Mouse (Mus musculus): ENCODE measurements around the gene Hoxa13. TPM values are rescaled to one million over a fixed set of nuclear protein-coding genes. Genes with fewer than 3 reads are reported as not detected.

Gene Hoxa13
- 59.0 and 62.5 TPM in 2 replicates for polyA plus RNA-seq (2012; rRNA removed)

GRCm38 (mm10) chr6:52260654-52261575 lies at the start of gene Hoxa13:
Gene Hoxa13, minus strand, starts transcription at chr6:52260880.

GRCm38 (mm10) chr6:52245757-52246142 lies 14.9 kb downstream of the Hoxa13 start, which contains the start of gene Hoxa11:
Gene Hoxa11, minus strand, starts transcription at chr6:52245810.

GRCm38 (mm10) chr6:52240389-52241000 lies 20.2 kb downstream of the Hoxa13 start, which contains the start of gene Hoxa10:
Gene Hoxa10, minus strand, starts transcription at chr6:52240854.

GRCm38 (mm10) chr6:52230516-52231165 lies 30.0 kb downstream of the Hoxa13 start, which contains the start of gene Hoxa9:
Gene Hoxa9, minus strand, starts transcription at chr6:52231089.

GRCm38 (mm10) chr6:52221337-52221992 lies 39.2 kb downstream of the Hoxa13 start, which contains the start of gene Hoxa7:
Gene Hoxa7, minus strand, starts transcription at chr6:52221854.

GRCm38 (mm10) chr6:52213119-52213986 lies 47.3 kb downstream of the Hoxa13 start, which contains the start of the genes Hoxa3 and Gm28308:
Gene Hoxa3, minus strand, starts transcription at chr6:52213336.
Gene Gm28308, minus strand, starts transcription at chr6:52213339.

GRCm38 (mm10) chr6:52208072-52208867 lies 52.4 kb downstream of the Hoxa13 start, which contains the start of gene Hoxa6:
Gene Hoxa6, minus strand, starts transcription at chr6:52208722.

Other genes with a start within 250 kb of the Hoxa13 start
- 5.8 and 7.3 TPM in 2 replicates for gene Skap2, start 248.3 kb downstream of the Hoxa13 start, polyA plus RNA-seq (2012; rRNA removed)
- gene Hoxa1, start 102.6 kb downstream of the Hoxa13 start, polyA plus RNA-seq (2012; rRNA removed): 0.36 and 0.41 TPM in 2 replicates
- 2.5 and 2.6 TPM in 2 replicates for gene Hoxa2, start 96.0 kb downstream of the Hoxa13 start, polyA plus RNA-seq (2012; rRNA removed)
- gene 5730596B20Rik, start 83.4 kb downstream of the Hoxa13 start, polyA plus RNA-seq (2012; rRNA removed): 0.02 TPM in 1 of 2 replicates, not detected in the other
- gene Hoxa4, start 69.1 kb downstream of the Hoxa13 start, polyA plus RNA-seq (2012; rRNA removed): 1.5 TPM in 2 replicates
- 21.4 and 22.4 TPM in 2 replicates for gene Hoxa5, start 56.3 kb downstream of the Hoxa13 start, polyA plus RNA-seq (2012; rRNA removed)
- 9.2 and 10.0 TPM in 2 replicates for gene Hoxa6, start 52.2 kb downstream of the Hoxa13 start, polyA plus RNA-seq (2012; rRNA removed)
- gene Hoxa3, start 47.5 kb downstream of the Hoxa13 start, polyA plus RNA-seq (2012; rRNA removed): 18.3 and 20.8 TPM in 2 replicates
- 7.4 and 8.4 TPM in 2 replicates for gene Gm28308, start 47.5 kb downstream of the Hoxa13 start, polyA plus RNA-seq (2012; rRNA removed)
- gene Hoxa7, start 39.0 kb downstream of the Hoxa13 start, polyA plus RNA-seq (2012; rRNA removed): 67.1 and 81.2 TPM in 2 replicates
- 84.0 and 99.4 TPM in 2 replicates for gene Hoxa9, start 29.8 kb downstream of the Hoxa13 start, polyA plus RNA-seq (2012; rRNA removed)
- gene Hoxa10, start 20.0 kb downstream of the Hoxa13 start, polyA plus RNA-seq (2012; rRNA removed): 26.7 and 39.5 TPM in 2 replicates
- 9.9 and 10.1 TPM in 2 replicates for gene Hoxa11, start 15.1 kb downstream of the Hoxa13 start, polyA plus RNA-seq (2012; rRNA removed)
- 3.3 and 4.6 TPM in 2 replicates for gene Evx1, start 52.6 kb upstream of the Hoxa13 start, polyA plus RNA-seq (2012; rRNA removed)

Measured in colon, adult 2 months (tissue).